Mouse (Mus musculus): ENCODE data around the gene Dusp3.

DNA sequence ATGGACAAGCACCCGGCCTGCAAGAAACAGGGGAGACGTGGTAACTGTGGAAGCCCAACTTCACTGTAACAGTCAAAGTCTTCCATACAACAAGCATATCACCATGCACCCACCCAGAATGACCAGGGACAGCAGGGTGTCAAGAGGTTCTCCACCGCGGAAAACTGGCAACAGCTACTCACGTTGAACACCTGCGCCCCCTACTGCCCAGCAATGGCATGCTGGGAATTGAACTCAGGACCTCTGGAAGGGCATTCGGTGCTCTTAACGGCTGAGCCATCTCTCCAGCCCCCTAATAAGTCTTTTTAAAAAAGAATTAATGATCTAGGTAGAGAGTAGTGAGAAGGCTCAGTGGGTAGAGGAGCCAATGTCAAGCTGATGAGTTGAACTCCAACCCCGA lies 11.9 kb downstream of the Dusp3 start:
- TF ChIP-seq CTCF (IDR thresholded peaks at IDR 0.05; ENCODE audit: borderline replicate concordance, control insufficient read depth, extremely low read depth, insufficient read depth, low read length, poor library complexity) (no peak), POLR2A (IDR thresholded peaks at IDR 0.05; ENCODE audit: control insufficient read depth, extremely low read depth, insufficient read depth, low read length, poor library complexity) (no peak)
